ENCODE assay signal across 33 mouse cellular contexts in the genomic region with DNA sequence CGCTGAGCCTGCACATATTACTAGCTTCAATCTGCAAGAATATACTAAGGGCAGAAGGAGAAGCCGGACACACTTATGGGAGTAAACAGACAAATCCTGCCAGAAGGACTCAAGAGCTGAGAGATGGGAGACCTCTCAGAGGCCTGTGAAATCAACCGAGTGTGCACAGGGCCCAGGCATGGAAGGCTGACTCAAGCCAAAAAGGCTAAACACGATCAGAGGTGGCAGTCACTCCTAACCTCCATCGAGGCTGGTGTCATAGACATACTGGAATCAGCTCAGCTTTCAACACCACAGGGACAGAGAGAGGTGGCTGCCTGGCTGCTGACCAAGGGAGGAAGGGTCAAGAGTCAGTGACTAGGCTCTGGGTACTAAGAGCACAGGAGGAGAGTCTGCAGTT. TPM values are rescaled to one million over a fixed set of nuclear protein-coding genes. Genes with fewer than 3 reads are reported as not detected.
"Had no signal": no experiment of that assay in that cellular context is flagged by ENCODE, and none has a peak within 500 bp of the region (broad histone marks: within the 10 kb centered on the region; RNA-seq: fewer than 3 reads in every experiment).

No protein-coding gene starts in this region.

- H3K4me3 ChIP-seq: embryonic facial prominence, embryonic 10.5 days; embryonic facial prominence, embryonic 12.5 days; embryonic facial prominence, embryonic 13.5 days; embryonic facial prominence, embryonic 15.5 days; erythroblast, embryonic 14.5 days; forebrain, embryonic 10.5 days; forebrain, embryonic 12.5 days; forebrain, embryonic 13.5 days; forebrain, embryonic 15.5 days; gastrocnemius, adult 2 months had no signal

- H3K27ac ChIP-seq: embryonic facial prominence, embryonic 10.5 days; embryonic facial prominence, embryonic 12.5 days; embryonic facial prominence, embryonic 13.5 days; embryonic facial prominence, embryonic 15.5 days; forebrain, embryonic 10.5 days; forebrain, embryonic 12.5 days; forebrain, embryonic 13.5 days; forebrain, embryonic 15.5 days; gastrocnemius, adult 2 months had no signal

- H3K9ac ChIP-seq: embryonic facial prominence, embryonic 12.5 days; embryonic facial prominence, embryonic 13.5 days; embryonic facial prominence, embryonic 15.5 days; forebrain, embryonic 12.5 days; forebrain, embryonic 13.5 days; forebrain, embryonic 15.5 days; forebrain, postnatal 0 days had no signal

- ATAC-seq: forebrain, embryonic 13.5 days; forebrain, embryonic 14.5 days; forebrain, embryonic 15.5 days; forebrain, embryonic 16.5 days; forebrain, postnatal 0 days had no signal

- H3K9me3 ChIP-seq: embryonic facial prominence, embryonic 10.5 days; embryonic facial prominence, embryonic 12.5 days; embryonic facial prominence, embryonic 13.5 days; embryonic facial prominence, embryonic 15.5 days; forebrain, embryonic 10.5 days; forebrain, embryonic 12.5 days; forebrain, embryonic 13.5 days; forebrain, embryonic 15.5 days had no signal

- H3K36me3 ChIP-seq: forebrain, embryonic 15.5 days had no signal

- H3K27me3 ChIP-seq: embryonic facial prominence, embryonic 15.5 days; forebrain, embryonic 13.5 days; forebrain, embryonic 15.5 days had no signal

- H3K4me2 ChIP-seq: embryonic facial prominence, embryonic 12.5 days; embryonic facial prominence, embryonic 13.5 days; embryonic facial prominence, embryonic 15.5 days; forebrain, embryonic 12.5 days; forebrain, embryonic 13.5 days; forebrain, embryonic 15.5 days had no signal

- DNase-seq: cerebellum, adult 2 months; cerebellum, adult 8-10 months; cerebellum, adult 9-10 months; cerebellum, adult 9-11 months; cerebellum, postnatal 10 days; cerebellum, postnatal 14 days; cerebellum, postnatal 25 days; cerebellum, postnatal 36 days; embryo, embryonic 11 days; forebrain, postnatal 0 days; gastrocnemius, adult 2 months; gastrocnemius, postnatal 10 days; gastrocnemius, postnatal 14 days; gastrocnemius, postnatal 25 days; gastrocnemius, postnatal 36 days; heart, adult 18-20 months had no signal

RNA-seq across cellular contexts. Expression of gene Plin1, which starts 27.5 kb away (rescaled TPM):
- total RNA-seq: common myeloid progenitor, adult 5-6 weeks; forebrain, postnatal 0 days; granulocyte monocyte progenitor cell, adult 5-6 weeks had no signal
- polyA plus RNA-seq: cortical plate, adult 2 months; embryonic facial prominence, embryonic 11.5 days; embryonic facial prominence, embryonic 12.5 days; embryonic facial prominence, embryonic 13.5 days; erythroblast, embryonic 14.5 days; forebrain, embryonic 10.5 days; forebrain, embryonic 14.5 days; forebrain, embryonic 15.5 days; forebrain, embryonic 16.5 days; forebrain, postnatal 0 days had no signal

RNA-seq across cellular contexts. Expression of gene Pex11a, which starts 37.7 kb away (rescaled TPM):
- polyA plus RNA-seq: erythroblast, embryonic 14.5 days had no signal

RNA-seq across cellular contexts. Expression of gene Wdr93, which starts 37.8 kb away (rescaled TPM):
- total RNA-seq: common myeloid progenitor, adult 5-6 weeks; gastrocnemius, postnatal 14 days; gastrocnemius, postnatal 25 days; gastrocnemius, postnatal 36 days; granulocyte monocyte progenitor cell, adult 5-6 weeks had no signal
- polyA plus RNA-seq: erythroblast, embryonic 14.5 days had no signal

RNA-seq across cellular contexts. Expression of gene Ticrr, which starts 45.2 kb away (rescaled TPM):
- total RNA-seq: gastrocnemius, adult 18-20 months; gastrocnemius, adult 2 months; gastrocnemius, adult 8-10 months had no signal
